Mouse (Mus musculus) testis, adult 2 months (tissue): ENCODE measurements around the gene Tmem169. TPM values are rescaled to one million over a fixed set of nuclear protein-coding genes. Genes with fewer than 3 reads are reported as not detected.

ENCODE experiments used
- H3K27ac ChIP-seq: fragments of 200-500 bp; 2 replicates; pipeline ENCODE4 v1.5.1; 2012; ENCODE audit warnings: low read depth, low read length; ENCODE audit not compliant: control insufficient read depth, insufficient read depth
- H3K27me3 ChIP-seq: fragments of 200-500 bp; 2 replicates; pipeline ENCODE4 v1.6.1; 2012; ENCODE audit warnings: mild to moderate bottlenecking, low read length, moderate library complexity; ENCODE audit not compliant: control insufficient read depth, insufficient read depth
- H3K36me3 ChIP-seq: fragments of 200-500 bp; 2 replicates; pipeline ENCODE4 v1.6.1; 2012; ENCODE audit warnings: mild to moderate bottlenecking, low read length; ENCODE audit not compliant: control insufficient read depth, insufficient read depth
- H3K4me1 ChIP-seq: fragments of 200-500 bp; 2 replicates; pipeline ENCODE4 v1.6.1; 2012; ENCODE audit warnings: low read length; ENCODE audit not compliant: control insufficient read depth, insufficient read depth
- H3K4me3 ChIP-seq: fragments of 200-500 bp; 2 replicates; pipeline ENCODE4 v1.5.1; 2012; ENCODE audit warnings: low read depth, mild to moderate bottlenecking, low read length, moderate library complexity, mixed read lengths; ENCODE audit not compliant: control insufficient read depth
- CTCF ChIP-seq: fragments of 200-500 bp; IDR thresholded peaks from 2 replicates; pipeline ENCODE4 v1.5.1; 2012; ENCODE audit warnings: low read depth, mild to moderate bottlenecking, inconsistent platforms, low read length, moderate library complexity; ENCODE audit not compliant: control insufficient read depth, insufficient read depth, insufficient replicate concordance
- POLR2A ChIP-seq: fragments of 200-500 bp; IDR thresholded peaks from 2 replicates; pipeline ENCODE4 v1.6.1; 2012; ENCODE audit warnings: low read depth, mild to moderate bottlenecking, inconsistent platforms, low read length, moderate library complexity; ENCODE audit not compliant: control insufficient read depth
- polyA plus RNA-seq: library from polyadenylated mRNA; depleted of rRNA; stranded (reverse); fragments of >200 nt; gene quantifications from 2 replicates; pipeline ENCODE4 v1.2.3, GENCODE M21; 2012

Gene Tmem169
- polyA plus RNA-seq, 1 experiment = 0.17 TPM

DNA sequence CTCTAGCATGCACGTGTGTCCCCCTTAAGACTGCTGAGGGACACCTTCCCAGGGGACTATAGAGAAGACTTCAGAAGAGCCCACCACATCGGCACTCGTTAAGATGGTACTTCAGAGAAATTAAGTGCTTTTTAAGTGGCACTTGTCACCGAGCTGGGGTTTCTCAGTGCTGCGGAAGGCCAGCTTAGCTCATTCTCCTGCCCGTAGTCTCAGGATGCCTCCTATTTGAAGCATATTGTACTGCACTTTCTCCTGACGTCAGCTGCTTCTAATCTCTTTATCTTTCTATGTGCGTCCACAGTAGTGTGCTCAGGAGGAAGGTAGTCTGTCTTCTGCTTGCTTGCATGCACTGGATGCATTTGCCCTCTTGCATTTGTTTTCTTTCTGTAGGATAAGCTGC is 32.2 kb downstream of the Tmem169 start:
- no peaks in the 10 kb centered on the region for H3K27me3 ChIP-seq
- H3K27ac ChIP-seq = no peak overlapping the region
- H3K36me3 ChIP-seq = no peaks in the 10 kb centered on the region
- no peak for TF ChIP-seq POLR2A
- no peak overlapping the region for H3K4me3 ChIP-seq
- H3K4me1 ChIP-seq = no peaks in the 10 kb centered on the region

DNA sequence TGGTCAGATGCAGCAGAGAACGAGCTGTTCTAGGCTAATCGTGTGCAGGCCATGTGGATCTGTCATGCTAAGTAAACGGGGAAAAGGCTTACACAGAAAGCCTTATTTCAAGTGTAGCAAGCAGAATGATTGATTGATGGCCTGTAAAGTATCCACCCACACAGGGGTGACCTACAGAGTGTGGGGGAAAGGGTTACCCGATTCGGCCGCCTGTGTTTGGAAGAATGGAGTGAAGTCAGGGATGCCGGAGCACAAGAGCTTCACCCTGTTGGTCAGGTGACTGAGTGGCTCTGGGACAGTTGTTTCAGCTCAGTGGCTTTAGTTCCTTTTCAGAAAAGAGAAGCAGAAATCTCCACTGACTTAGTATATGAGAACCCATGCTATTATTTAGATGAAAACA is 32.7 kb downstream of the Tmem169 start:
- TF ChIP-seq CTCF (no peak), POLR2A (no peak)

GRCm38 (mm10) chr1:72320759-72321158 is 36.6 kb downstream of the Tmem169 start:
- Histone ChIP-seq H3K4me3 (no peak overlapping the region), H3K36me3 (no peaks in the 10 kb centered on the region), H3K4me1 (no peaks in the 10 kb centered on the region), H3K27me3 (no peaks in the 10 kb centered on the region), H3K27ac (no peak overlapping the region)
- TF ChIP-seq POLR2A = no peak
- no peak for TF ChIP-seq CTCF

More for the DNA sequence above, 32.7 kb downstream of the Tmem169 start:
- no peaks in the 10 kb centered on the region for H3K36me3 ChIP-seq
- H3K27me3 ChIP-seq = no peaks in the 10 kb centered on the region
- H3K4me1 ChIP-seq = no peaks in the 10 kb centered on the region
- no peak overlapping the region for H3K27ac ChIP-seq
- H3K4me3 ChIP-seq = no peak overlapping the region

DNA sequence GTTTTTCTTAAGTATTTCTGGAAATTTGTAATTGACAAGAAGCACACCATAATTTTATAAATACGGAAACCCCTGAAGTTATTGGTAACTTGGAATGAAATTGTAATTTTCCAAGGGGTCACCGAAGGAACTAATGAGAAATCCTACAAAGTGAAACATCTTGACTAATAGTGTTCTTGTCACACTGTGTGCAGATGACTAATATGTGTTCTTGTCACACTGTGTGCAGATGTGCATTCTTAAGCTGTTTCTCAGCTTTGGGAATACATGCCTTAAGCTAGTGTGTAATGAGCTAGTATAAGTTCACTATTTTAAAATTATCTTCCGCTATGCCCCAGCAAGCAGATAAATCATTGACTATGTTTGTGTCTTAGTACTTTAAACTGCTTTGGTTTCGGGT is 39.1 kb downstream of the Tmem169 start:
- Histone ChIP-seq H3K36me3 (no peaks in the 10 kb centered on the region), H3K4me3 (no peak overlapping the region), H3K4me1 (no peaks in the 10 kb centered on the region), H3K27ac (no peak overlapping the region), H3K27me3 (no peaks in the 10 kb centered on the region)
- TF ChIP-seq POLR2A (no peak), CTCF (no peak)

DNA sequence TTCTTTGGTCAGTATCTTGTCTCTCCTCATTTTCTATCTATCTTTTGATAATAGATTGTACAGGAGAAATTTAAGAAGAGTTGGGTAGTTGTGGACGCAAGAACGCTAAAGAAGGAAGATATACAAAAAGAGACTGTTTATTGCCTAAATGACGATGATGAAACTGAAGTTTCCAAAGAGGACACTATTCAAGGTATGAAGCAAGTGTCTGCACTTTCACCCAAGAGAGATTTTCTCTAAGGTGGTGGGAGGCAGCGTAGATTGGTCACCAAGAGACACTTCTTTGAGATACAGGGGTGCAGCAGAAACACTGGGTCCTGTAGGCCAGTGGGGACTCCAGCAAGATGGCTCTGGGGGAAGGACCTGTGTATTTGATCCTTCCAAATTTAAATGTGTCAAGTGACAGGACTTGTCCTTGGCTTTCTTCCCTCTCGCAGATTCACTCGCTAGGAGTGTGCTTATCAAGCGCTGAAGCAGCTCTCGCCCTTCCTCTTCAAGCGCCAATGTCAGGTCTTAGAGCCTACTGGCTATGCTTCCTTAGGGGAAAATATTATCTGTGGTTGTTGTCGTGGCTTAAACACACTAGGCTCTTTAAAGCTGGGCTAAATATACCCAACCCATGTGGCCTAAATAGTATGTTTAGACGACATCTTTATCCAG is 42.1 kb downstream of the Tmem169 start:
- no peaks in the 10 kb centered on the region for H3K4me1 ChIP-seq
- H3K4me3 ChIP-seq = no peak overlapping the region
- no peak overlapping the region for H3K27ac ChIP-seq
- peaks cover 1% of the 10 kb centered on the region; the same call in 1 of the 2 replicates for H3K36me3 ChIP-seq
- H3K27me3 ChIP-seq = no peaks in the 10 kb centered on the region
- no peak for TF ChIP-seq CTCF
- TF ChIP-seq POLR2A = no peak

DNA sequence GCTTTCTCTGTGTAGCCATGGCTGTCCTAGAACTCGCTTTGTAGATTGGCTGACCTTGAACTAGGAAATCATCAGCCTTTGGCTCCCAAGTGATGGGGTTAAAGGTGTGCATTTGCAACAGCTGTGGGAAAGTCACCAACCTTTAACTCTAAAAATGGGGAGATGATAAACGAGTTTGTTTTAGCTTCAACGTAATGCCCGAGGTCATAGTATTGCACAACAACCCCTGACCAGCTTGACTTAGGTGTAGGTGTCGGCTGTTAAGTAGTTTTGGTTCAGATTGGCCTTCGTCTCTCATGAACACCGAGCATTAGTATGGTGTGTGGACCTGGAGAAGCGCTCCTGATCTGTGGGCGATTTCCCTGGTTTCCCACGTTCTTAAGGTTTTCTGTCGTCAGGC is 50.6 kb downstream of the Tmem169 start:
- H3K4me3 ChIP-seq = no peak overlapping the region
- H3K27ac ChIP-seq = no peak overlapping the region
- no peaks in the 10 kb centered on the region for H3K4me1 ChIP-seq
- TF ChIP-seq POLR2A = no peak
- TF ChIP-seq CTCF = no peak
- H3K27me3 ChIP-seq = no peaks in the 10 kb centered on the region
- no peaks in the 10 kb centered on the region for H3K36me3 ChIP-seq

DNA sequence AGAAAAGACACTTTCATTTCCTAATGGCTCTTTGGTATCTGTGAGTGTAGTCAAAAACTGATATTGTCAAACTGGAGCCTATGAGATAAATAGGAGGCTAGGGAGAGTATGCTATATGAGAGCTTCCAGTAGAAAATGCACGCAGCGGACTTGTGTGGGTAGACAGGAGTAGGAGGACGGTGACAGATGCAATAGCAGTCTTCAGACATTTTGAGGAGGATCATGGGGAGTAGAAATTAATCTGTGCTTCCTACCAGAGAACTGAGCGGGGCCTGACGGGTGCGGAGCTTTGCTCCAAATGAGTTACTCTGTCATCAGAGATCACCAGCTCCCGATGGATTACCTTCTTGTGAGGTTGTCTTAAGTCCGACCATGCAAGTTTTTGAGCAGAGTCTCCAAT is 52.6 kb downstream of the Tmem169 start:
- Histone ChIP-seq H3K36me3 (no peaks in the 10 kb centered on the region), H3K4me3 (no peak overlapping the region), H3K27me3 (no peaks in the 10 kb centered on the region), H3K27ac (no peak overlapping the region), H3K4me1 (no peaks in the 10 kb centered on the region)
- no peak for TF ChIP-seq POLR2A
- no peak for TF ChIP-seq CTCF

GRCm38 (mm10) chr1:72338341-72338740 is 54.2 kb downstream of the Tmem169 start:
- Histone ChIP-seq H3K4me3 (no peak overlapping the region), H3K36me3 (no peaks in the 10 kb centered on the region), H3K27ac (no peak overlapping the region), H3K4me1 (no peaks in the 10 kb centered on the region), H3K27me3 (no peaks in the 10 kb centered on the region)
- TF ChIP-seq POLR2A (no peak), CTCF (no peak)
